Mouse (Mus musculus) heart, postnatal 0 days (tissue): ENCODE measurements at regions not wholly inside any gene's neighbourhood (a gene's known extent, or its start where the extent isn't known, plus 50 kb on each side); places are given as distances from the start of the nearest gene placed in this dataset.

ENCODE experiments used
- CTCF ChIP-seq: IDR thresholded peaks from 2 replicates; pipeline ENCODE4 v1.5.1; 2016; ENCODE audit warnings: antibody characterized with exemption, control low read depth, low read depth
- EP300 ChIP-seq: IDR thresholded peaks from 2 replicates; pipeline ENCODE4 v1.6.1; 2016; ENCODE audit warnings: antibody characterized with exemption, low read depth

DNA sequence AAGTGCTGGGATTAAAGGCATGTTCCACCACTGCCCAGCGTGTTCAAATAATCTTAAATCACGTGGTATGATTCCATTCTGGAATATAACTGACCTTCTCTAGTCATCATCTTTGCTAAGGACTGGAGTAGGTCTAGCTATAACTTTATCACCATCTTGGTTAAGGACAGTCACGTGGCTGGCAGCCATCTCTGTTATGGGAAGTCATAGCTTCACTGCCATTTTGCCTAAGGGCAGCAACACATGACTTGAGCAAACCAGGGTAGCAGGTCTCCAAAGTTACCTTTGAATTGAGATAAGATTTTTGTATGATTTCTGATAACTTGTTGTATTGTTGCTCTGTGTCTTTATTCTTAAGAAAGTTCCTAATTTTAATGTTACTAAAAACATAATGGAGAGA is 96.2 kb downstream of the Nucb2 start:
- no peak for TF ChIP-seq CTCF
- no peak for TF ChIP-seq EP300
